Mouse (Mus musculus): ENCODE results near the gene Gm20388. TPM values are rescaled to one million over a fixed set of nuclear protein-coding genes. Genes with fewer than 3 reads are reported as not detected.

The Gm20388 gene
- polyA plus RNA-seq, 2 experiments = 8.5 TPM; not detected in 1

- H3K9me3 ChIP-seq (ENCODE audit: control insufficient read depth, low read length) = no peaks in the 10 kb centered on the region
- H3K27me3 ChIP-seq (ENCODE audit: control insufficient read depth, insufficient read depth, low read length) = peaks cover 93% of the 10 kb centered on the region
- no peaks in the 10 kb centered on the region for H3K36me3 ChIP-seq (replicated peaks; ENCODE audit: control insufficient read depth, insufficient read depth, low read depth)
- no peak for TF ChIP-seq EP300 (IDR thresholded peaks at IDR 0.05; ENCODE audit: low read depth)
- H3K27ac ChIP-seq = no peak overlapping the region
- under 1% methylated on average over 28 of the region's 28 CpGs for WGBS (ENCODE audit: insufficient replicate concordance)
- no peak for ATAC-seq (ENCODE audit: insufficient read depth)
- no peak for DNase-seq (ENCODE audit: low read depth in 3 of 3, low spot score in 3 of 3)
- H3K9ac ChIP-seq (replicated peaks) = no peak overlapping the region
- H3K4me3 ChIP-seq (ENCODE audit: insufficient read depth in 1 of 2, low read depth in 2 of 2, low read length in 2 of 2) = no peak overlapping the region
- H3K4me2 ChIP-seq (ENCODE audit: low read depth) = no peak overlapping the region
- H3K4me1 ChIP-seq (replicated peaks; ENCODE audit: control insufficient read depth in 2 of 2, insufficient read depth in 2 of 2, low read length in 1 of 2) = no peaks in the 10 kb centered on the region
Measured at GRCm38 (mm10) chr8:121117906-121118305, 1207.3 kb downstream of the Gm20388 start.

GRCm38 (mm10) chr8:121118634-121119420 lies 1208.2 kb downstream of the Gm20388 start:
- no peaks in the 10 kb centered on the region for H3K9me3 ChIP-seq (ENCODE audit: control insufficient read depth, low read length)
- 5% methylated on average over 18 of the region's 18 CpGs for WGBS (ENCODE audit: insufficient replicate concordance)
- TF ChIP-seq CTCF (IDR thresholded peaks at IDR 0.05; ENCODE audit: low read depth) (no peak), EP300 (IDR thresholded peaks at IDR 0.05; ENCODE audit: low read depth) (no peak)
- DNase-seq (ENCODE audit: low read depth in 3 of 3, low spot score in 3 of 3) = no peak
- H3K27me3 ChIP-seq (ENCODE audit: control insufficient read depth, insufficient read depth, low read length) = peaks cover 95% of the 10 kb centered on the region
- H3K4me1 ChIP-seq (replicated peaks; ENCODE audit: control insufficient read depth in 2 of 2, insufficient read depth in 2 of 2, low read length in 1 of 2) = no peaks in the 10 kb centered on the region
- no peak overlapping the region for H3K27ac ChIP-seq
- no peak for ATAC-seq (ENCODE audit: insufficient read depth)
- no peak overlapping the region for H3K4me3 ChIP-seq (ENCODE audit: insufficient read depth in 1 of 2, low read depth in 2 of 2, low read length in 2 of 2)
- H3K4me2 ChIP-seq (ENCODE audit: low read depth) = no peak overlapping the region
- H3K9ac ChIP-seq (replicated peaks) = no peak overlapping the region
- no peaks in the 10 kb centered on the region for H3K36me3 ChIP-seq (replicated peaks; ENCODE audit: control insufficient read depth, insufficient read depth, low read depth)

- TF ChIP-seq CTCF (IDR thresholded peaks at IDR 0.05; ENCODE audit: low read depth) = no peak
- H3K9ac ChIP-seq (replicated peaks) = no peak overlapping the region
- WGBS (ENCODE audit: insufficient replicate concordance) = 12% methylated on average over 12 of the region's 12 CpGs
- no peak overlapping the region for H3K4me2 ChIP-seq (ENCODE audit: low read depth)
- H3K4me3 ChIP-seq (ENCODE audit: insufficient read depth in 1 of 2, low read depth in 2 of 2, low read length in 2 of 2) = no peak overlapping the region
- H3K9me3 ChIP-seq (ENCODE audit: control insufficient read depth, low read length) = no peaks in the 10 kb centered on the region
- H3K27me3 ChIP-seq (ENCODE audit: control insufficient read depth, insufficient read depth, low read length) = peaks cover 94% of the 10 kb centered on the region
- DNase-seq (ENCODE audit: low read depth in 3 of 3, low spot score in 3 of 3) = no peak
- H3K36me3 ChIP-seq (replicated peaks; ENCODE audit: control insufficient read depth, insufficient read depth, low read depth) = no peaks in the 10 kb centered on the region
- no peaks in the 10 kb centered on the region for H3K4me1 ChIP-seq (replicated peaks; ENCODE audit: control insufficient read depth in 2 of 2, insufficient read depth in 2 of 2, low read length in 1 of 2)
- ATAC-seq (ENCODE audit: insufficient read depth) = no peak
- no peak overlapping the region for H3K27ac ChIP-seq
Measured at GRCm38 (mm10) chr8:121119635-121120455, 1209.2 kb downstream of the Gm20388 start.

GRCm38 (mm10) chr8:121120456-121121419 lies 1210.1 kb downstream of the Gm20388 start:
- TF ChIP-seq EP300 (IDR thresholded peaks at IDR 0.05; ENCODE audit: low read depth) = no peak
- no peak for TF ChIP-seq CTCF (IDR thresholded peaks at IDR 0.05; ENCODE audit: low read depth)
- H3K4me3 ChIP-seq (ENCODE audit: insufficient read depth in 1 of 2, low read depth in 2 of 2, low read length in 2 of 2) = no peak overlapping the region
- DNase-seq (ENCODE audit: low read depth in 3 of 3, low spot score in 3 of 3) (no peak), ATAC-seq (ENCODE audit: insufficient read depth) (no peak)
- no peak overlapping the region for H3K4me2 ChIP-seq (ENCODE audit: low read depth)
- H3K4me1 ChIP-seq (replicated peaks; ENCODE audit: control insufficient read depth in 2 of 2, insufficient read depth in 2 of 2, low read length in 1 of 2) = no peaks in the 10 kb centered on the region
- no peak overlapping the region for H3K27ac ChIP-seq
- H3K27me3 ChIP-seq (ENCODE audit: control insufficient read depth, insufficient read depth, low read length) = peaks cover 94% of the 10 kb centered on the region
- 20% methylated on average over 17 of the region's 17 CpGs for WGBS (ENCODE audit: insufficient replicate concordance)
- no peaks in the 10 kb centered on the region for H3K9me3 ChIP-seq (ENCODE audit: control insufficient read depth, low read length)
- no peak overlapping the region for H3K9ac ChIP-seq (replicated peaks)
- H3K36me3 ChIP-seq (replicated peaks; ENCODE audit: control insufficient read depth, insufficient read depth, low read depth) = no peaks in the 10 kb centered on the region

Data from liver, embryonic 14.5 days (tissue).